Mouse (Mus musculus) frontal cortex, postnatal 14 days (tissue): ENCODE results near the gene Prdm13.

Experiments used
- DNase-seq, 2 experiments: peaks; one replicate each; pipeline ENCODE4 v3.0.0; 2022; ENCODE audit warnings: low spot score in 2 of 2

Prdm13 gene

DNA sequence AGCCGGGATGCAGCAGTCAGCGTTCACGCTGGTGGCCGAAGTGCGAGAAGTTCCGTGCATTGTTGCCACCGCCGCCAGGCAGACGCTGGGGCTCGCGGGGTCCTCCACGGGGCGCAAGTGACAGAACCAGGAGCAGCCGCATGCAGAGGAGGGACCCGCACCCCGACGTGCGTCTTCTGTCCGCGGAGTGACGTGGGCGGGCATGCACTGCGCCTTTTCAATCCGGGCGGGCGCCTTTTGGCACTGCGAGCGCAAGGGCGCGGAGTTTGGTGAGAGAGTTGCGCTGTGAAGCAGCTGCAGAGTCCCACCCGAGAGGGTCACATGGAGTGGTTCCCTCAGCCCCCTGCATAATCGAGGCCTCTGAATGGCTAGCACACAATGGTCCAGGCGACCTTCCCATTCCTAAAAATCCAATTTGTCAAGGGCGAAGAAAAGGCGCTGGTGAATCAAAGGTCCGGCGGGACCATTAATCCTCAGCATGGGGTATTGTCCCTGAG lies at the start of gene Prdm13:
Gene Prdm13, minus strand, starts transcription at position 369 of the 497 bp plus-strand sequence.
- DNase-seq: no peak

DNA sequence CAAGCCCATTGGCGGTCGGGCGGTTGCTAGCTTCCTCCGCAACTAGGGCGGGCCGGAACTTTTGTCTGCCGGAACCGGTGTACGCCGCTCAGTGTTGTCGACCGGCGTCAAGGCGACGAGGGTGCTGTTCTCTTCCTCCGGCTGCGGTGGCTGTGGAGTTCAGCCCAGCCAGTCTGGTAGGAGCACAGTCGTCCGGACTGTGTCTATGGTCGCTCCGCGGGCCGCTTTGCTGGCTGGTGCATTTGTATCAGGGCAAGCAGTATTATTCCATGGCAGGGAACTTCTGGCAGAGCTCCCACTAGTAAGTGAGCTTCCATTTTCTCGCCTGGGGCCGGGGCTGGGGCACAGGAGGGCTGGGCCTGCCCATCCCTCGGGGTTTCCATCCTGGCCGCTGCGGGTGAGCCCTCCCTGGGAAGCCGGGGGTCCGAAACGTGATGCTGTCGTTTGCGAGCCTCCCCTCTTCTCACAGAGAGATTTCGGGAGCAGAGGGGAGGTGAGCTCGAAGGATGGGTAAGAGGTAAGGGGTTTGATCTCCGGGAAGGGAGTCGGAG lies 41.9 kb upstream of the Prdm13 start, which contains the start of gene Ccnc:
Gene Ccnc, plus strand, starts transcription at position 87 of the 551 bp plus-strand sequence.
- peak; percentile 83 to 87 for DNase-seq

DNA sequence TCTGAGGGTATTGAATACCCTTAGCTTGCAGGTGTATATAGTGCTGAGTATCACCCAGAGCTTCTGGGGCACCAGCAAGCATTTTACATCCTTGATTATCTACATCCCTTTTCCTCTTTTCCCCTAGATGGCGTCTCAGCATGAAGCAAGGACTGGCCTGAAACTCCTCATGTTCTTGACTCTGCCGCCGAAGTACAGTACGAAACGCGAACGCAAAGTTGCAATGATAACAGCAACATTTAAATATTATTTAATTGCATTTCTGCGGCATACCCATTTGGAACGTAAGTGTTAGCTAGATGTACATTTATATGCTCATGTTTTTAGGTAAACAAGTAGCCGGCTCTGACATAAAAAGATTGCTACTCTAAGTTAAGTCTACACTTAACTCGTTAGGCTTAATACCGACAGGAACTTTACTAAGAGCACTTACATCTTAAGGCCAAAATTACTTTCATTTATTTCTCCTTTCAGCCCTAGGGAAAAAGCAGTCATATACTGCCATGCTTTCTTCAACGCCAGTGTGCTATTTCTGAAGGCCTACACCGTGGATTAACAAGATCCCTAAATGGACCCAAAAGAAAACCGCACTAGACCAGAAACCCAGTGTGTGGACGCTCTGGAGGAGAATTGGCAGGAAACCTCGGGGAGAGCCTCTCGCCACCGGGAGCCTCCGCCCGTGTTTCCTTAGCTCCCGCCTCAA lies 41.3 kb upstream of the Prdm13 start:
- peak in 1 of 2 experiments; percentile 21 for DNase-seq

DNA sequence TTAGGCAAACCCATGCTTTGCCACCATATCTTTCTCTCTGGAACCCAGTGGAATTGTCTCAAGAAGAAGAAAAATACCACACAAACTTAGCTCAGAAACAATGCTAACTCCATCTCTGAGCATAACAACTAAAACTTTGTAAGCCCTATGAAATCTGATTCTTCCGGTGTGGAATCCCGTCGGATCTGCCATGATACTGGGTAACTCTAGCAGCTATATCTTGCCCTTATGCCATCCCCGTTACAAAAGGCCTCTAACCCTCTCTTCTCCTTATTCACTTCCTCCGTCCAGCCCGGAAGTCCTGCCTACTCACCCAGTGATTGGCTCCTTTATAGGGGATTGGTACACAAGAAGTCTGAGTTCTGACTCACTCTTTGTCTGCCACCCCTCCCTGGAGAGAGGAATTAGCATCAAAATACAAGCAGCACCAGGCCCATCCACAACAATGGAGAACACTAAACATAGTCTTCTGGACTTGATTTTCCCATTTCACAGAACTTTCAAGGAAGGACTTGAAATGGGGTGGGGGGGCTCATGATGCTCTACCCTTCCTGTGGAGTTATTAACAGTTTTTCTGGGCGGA lies 37.1 kb upstream of the Prdm13 start:
- DNase-seq: no peak

DNA sequence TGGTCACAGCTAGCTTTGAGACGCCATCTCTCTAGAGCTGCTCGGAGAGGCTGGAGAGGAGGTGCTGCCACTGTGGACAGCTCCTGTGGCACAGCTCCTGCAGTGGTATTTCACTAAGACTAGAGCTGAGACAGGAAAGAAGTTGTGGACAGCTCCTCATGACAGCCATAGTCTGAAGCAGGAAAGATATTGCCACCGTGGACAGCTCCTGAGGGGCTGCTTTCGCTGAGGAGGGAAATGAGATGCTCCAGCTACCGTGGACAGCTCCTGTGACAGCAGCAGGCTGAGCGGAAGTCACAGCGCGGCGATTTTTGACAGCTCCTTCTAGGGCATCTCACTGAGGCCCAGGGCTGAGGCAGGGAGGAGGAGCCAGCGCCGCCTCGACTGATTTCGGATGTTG lies 26.4 kb upstream of the Prdm13 start:
- peak in 1 of 2 experiments; percentile 16 for DNase-seq

DNA sequence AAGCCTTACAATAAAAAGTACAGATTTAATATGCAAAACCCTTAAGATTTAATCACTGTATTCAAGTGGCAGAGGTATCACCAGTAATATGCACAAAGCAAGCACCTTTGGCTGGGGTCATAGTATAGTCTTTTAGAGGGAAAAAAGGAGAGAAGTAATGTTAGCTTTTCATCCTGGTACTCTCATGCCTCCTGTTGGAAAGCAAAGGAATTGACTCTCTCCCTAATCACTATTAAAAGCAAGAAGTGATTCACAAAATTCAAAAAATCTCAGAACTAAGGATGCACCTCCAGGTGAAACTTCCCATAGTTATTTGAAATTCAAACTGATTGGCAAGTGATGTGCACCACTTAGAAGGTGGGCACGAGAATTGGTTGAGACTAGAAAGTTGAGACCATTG lies 19.3 kb upstream of the Prdm13 start:
- DNase-seq: no peak

DNA sequence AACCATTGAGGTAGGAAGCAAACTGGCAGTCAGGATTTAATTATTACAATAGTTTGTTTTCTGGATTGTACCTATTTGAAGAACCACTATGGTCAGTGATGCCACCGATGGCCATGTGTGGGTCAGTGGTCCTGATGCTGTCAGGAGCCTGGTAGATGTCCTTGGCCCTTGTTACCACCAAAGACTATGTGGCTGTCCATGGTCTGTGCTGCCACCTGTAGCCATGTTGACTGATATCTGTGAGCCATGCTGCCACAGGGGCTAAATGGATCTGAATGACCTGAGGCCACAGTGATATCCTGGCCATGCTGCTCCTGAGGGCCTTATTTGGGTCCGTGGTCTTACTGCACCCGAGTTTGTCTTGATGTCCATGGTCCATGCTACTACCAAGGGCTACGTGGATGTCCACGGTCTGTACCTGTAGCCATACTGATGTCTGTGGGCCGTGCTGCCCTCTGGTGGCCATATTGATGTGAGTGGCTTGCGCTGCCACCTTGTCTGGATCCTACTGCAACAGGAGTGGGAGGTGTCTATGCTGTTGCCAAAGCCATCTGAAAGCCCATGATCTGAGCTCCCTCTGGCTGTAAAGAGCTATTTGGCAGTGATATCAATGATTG lies 10.0 kb upstream of the Prdm13 start:
- DNase-seq: no peak

DNA sequence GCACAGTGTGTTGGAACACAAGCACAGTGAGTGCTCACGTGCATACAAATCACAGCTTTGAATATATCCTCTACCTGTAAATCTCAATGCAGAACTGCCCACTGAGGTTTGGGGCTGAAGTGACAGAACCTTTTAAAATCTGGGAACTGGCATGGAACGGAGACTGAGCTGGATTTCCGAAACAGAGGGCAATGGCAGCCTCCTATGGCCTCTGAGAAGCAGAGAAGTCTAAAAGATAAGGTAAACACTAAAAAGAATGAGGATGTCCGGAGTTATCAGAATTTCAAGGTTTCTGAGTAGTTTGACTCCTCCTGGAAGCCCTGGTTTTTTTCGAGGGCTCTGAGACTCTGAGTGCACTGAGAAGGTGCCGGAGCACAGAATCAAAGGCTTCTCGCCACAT lies 4.5 kb upstream of the Prdm13 start:
- DNase-seq: no peak

DNA sequence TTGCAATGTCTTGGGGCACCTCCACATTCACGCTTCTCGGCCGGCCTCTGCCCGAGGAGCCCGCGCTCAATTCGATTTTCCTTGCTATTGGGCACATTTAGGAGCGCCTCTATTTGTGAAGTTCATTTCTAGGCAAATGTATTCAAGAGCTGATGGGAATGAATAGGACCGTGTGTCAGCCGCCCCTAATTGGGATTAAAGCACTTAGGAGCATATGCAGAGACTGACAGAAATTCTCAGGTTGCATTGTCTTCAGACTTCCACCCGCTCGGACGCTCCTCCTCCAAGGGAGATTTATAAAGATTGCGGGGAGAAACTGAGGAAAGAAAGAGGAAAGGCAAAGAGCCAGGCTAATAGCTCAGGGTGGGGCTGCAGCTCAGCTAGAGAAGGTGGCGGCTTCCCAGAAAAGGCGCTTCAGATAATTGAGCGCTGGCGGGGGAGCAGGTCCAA lies 3.8 kb upstream of the Prdm13 start:
- DNase-seq: no peak

DNA sequence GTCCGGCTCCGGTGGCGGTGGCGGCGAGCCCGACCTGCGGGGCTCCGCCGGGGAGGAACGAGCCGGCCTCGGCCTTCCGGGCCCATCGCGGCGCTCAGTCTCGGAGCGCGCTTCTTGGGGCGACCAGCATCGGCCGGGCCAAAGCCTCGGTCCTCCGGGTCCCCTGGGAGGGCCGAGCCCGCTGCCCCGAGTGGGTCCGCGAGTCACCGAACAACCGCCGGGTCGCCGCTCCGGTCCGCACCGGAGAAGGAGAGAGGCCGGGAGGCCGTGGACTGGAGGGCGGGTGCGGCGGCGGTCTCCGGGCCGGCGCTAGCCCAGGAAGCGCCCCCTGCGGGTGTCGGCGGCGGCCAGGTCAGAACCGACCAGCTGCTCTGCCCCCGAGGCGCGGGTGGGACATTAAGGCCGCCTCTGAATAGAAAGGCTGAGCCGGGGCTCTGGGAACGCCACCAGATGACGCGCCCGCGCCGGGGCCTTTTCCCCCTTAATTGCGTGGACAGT lies 3.0 kb upstream of the Prdm13 start:
- DNase-seq: no peak

DNA sequence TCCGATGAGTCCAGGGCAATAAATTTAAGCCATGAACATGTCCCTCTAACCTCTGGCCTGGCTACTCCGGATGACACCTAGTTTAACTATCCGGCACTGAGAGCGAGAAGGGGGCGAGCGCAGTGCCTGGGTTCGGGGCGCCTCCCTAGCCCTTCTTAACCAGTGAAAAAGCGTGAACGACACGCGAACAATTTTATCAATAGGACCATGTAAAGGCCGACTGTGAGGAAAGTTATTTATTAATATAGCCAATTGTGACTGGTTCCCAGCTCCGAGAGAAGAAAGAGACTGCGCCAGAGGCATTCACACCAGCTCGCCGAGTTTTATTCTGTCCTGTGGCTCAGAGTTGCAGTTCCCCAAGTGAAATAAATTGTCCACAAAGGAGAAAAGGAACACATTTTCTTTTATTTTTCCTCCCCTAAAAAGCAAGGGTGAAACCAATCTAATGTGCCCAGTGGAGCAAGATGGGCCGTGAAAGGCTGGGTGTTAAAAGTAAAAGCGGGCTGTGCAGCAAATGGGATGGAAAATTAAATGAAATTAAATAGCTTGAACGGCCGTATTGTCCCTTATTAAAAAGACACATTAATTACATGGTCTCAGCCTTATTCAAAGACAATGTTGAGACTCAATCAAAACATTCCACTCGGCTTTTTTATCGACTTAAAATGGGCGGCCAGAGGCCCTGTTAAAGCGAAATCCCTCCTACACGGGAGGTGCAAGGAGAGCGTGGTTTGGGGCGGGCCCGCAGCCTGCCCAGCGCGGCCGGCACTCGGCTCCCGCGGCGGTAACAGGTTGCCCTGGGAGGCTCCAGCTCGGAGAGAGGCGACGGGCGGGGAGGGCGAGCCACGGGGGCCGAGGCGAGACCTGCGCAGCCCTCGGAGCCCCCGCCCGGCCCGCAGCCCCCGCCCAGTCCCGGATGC lies 2.3 kb upstream of the Prdm13 start:
- no peak for DNase-seq

DNA sequence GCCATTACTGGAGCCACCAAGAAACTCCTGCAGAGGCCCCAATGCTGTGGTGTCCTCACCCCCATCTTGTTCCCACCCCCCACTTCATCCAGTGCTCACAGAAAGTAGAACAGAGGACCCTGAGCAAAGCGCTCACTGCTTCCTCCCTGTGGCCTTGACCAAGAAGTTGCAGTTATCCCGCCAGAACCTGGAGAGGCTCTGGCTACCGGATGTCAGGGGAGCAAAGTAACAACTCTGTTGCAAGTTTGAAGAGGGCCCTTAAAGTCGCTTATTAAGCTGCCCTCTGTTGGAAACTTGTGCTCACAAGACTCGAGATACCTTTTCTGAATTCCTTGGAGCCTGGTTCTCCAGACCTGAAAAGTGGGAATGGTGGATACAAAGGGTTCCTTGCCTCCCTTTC lies 1.2 kb upstream of the Prdm13 start:
- no peak for DNase-seq

DNA sequence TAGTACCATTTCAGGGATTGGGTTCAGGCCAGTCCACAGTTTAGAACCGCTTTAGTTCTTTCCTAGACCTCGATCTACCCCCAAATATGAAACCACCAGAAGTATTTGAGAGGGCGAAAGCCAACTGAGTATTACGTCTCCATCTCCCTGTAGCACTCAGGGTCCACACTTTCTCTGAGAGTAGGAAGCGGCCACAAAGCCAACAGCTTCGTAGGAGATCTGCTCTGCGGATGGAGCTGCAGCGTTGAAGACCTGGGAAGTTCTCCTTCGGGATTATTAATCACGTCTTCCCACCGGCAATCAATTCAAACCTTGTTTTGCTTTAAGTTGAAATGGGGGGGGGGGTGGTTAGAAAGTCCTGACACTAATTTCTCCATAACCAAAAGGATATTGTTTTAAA lies 653 bp upstream of the Prdm13 start:
- no peak for DNase-seq

DNA sequence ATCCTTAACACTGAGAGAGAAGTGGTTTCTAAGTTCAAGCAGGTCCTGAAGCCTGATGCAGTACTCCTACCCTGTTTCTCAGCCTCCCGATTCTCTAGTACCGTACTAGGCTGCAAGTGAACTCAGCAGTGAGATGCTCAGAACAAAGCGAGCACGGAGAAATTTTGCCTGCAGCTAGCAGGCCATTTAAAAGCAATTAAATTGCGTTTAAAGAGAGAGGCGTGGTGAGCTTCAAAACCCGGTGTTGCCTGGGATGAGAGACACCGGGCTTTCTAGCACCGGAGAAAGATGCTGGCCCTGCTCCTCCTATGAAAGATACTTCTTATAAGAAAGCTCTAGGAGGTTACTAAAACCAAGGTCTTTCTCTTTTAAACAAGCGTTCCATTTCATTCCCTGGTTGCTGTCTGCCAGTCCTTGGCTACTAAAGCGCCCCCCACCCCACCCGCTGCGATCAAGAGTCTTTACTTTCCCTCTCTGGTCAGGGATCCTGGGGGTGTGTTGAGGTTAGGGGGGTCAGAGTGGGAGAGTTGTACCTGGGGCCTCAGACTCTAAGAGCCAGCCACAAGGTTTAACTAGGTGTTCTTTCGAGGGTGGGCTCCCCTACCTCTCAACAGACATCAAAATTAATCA lies 1.3 kb downstream of the Prdm13 start:
- DNase-seq: no peak

DNA sequence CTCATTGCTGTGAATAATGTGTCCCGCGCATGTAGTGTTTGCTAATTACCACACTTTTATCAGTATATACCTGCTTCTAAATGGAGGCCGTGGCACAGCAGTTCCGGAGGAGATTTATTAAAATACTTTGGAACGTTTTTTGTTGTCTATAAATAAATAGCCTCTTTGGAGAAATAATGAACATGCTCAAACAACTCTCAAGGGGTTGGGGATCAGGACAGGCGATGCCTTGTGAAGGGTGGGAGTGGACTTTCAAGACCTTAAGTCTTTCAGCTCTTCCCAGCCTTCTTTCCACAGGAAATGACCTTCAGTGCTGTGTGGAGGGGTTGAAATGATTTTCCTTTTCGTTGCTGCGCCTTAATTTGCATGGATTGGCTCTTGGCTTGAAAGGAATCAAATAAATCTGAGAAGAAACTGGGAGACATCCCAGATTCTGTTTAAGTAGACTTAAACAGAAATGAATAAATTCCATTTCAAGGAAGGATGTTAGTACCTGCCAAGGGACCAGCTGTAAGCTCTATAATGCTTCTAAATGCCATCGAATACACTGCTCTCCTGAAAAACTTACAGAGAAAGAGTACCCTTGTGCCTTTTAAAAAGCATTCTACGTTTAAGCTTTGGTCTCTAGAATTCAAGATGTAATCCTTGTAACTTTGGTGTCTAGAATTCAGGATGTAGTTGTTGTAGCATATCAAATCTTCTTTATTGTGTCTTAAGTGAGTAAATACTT lies 3.2 kb downstream of the Prdm13 start:
- no peak for DNase-seq

DNA sequence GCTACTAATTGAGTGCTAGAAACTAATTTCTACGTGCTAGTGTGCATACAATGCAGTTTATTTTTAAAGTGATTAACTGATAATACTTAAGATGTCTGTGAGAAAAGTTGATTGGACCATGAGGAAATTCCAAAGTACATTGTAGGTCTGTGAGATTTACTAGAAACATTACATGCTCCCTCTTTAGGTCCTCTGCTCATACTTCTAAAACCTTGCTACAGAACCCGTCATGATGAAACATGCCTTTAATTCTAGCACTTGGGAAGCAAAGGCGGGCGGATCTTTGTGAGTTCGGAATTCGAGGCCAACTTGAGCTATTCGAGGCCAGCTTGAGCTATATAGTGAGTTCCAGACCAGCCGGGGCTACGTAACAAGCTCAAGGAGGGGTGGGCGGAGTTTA lies 4.8 kb downstream of the Prdm13 start:
- no peak for DNase-seq

DNA sequence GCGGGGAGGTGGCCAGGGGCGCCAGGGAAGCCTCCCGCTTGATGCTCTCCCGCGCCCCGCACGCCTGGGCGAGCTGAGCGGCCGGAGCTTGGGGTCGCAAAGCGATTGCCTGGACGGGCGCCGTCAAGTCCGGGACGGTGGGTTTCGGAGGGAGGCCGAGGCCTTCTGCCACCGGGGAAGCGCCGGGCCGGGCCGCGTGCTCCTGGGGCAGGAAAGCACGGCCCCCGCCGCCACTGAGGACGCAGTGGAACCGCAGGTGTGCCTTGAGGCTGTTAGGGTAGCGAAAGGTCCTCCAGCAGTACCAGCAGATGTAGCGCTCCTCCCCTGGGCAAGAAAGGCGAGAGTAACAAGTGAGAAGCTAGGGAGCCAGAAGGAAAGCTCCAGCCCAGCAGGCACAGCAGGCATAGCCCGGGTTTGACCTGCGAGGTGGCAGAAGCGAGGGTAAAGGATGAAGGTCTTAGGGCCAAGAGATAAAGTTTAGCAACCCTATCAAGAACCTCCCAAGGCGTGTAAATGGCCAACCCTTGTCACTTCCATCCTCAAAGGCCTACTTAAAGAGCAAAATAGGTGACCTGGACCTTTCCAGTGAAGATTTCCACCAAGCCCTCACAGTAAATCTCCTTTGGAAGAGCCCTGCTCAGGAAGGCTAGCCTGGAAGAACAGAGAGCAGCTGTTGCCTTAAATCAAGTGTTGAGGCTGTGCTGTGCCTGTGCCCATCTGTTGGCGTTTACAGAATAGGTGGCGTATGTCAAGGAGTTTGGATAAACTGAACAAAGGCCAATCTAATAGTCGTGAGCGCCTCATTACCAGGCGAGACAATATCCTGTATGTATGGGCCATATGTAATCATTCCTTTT lies 5.9 kb downstream of the Prdm13 start:
- DNase-seq: no peak

DNA sequence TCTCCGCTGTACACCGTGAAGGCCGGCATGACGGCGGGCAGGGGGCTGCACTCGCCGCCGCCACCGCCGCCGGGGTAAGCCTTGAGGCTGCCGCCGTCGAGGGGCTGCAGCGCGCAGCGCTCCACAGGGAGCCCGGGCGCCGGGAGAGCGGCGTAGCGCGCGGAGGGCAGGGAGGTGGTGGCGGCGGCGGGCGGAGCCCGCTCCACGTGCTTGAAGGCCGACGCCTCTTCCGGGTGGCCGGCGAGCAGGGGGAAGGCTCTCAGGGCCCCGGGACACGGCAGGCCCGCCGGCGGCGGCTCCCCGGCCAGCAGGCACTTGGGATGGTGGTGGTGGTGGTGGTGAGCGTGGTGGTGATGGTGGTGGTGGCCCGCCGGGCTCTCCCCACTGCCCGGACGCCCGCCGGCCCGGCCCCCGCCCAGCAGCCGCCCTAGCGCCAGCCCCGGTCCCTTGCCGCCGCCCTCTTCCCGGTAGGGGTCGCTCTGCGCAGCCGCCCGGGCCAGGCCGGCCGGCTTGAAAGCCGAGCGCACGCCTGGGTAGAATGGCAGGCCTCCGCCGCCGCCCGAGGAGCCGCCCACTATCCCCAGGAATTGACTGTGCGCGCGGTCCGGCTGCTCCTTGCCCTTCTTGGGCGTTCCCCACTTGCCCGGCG lies 6.7 kb downstream of the Prdm13 start:
- no peak for DNase-seq
